Mouse (Mus musculus): ENCODE results near the gene Ablim2.

DNA sequence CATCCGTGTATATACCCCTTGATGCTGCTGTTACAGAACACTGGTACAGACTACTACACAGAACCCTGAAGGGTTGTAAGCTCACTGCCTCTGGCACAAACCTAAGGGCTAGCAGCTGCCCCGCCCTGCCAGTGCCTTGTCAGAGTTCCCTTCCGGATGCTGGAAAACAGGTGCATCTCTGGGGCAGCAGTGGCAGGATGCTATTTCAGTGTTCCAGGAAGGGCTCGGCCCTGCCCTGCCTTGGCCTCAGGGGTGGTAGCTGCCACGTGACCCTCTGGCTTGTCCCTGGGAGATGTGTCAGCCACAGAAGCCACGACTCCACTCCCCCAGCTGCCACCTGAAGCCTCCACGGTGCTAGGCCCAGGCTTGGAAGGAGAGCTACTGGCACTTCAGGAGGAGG lies 28.2 kb downstream of the Ablim2 start:
- TF ChIP-seq CTCF (IDR thresholded peaks at IDR 0.05; ENCODE audit: extremely low read depth, insufficient read depth, insufficient read length, insufficient replicate concordance) (no peak), POLR2A (IDR thresholded peaks at IDR 0.05; ENCODE audit: low read depth, low read length) (no peak)

Measured in spleen, adult 2 months (tissue).